ENCODE assay signal across 10 mouse cellular contexts in the genomic region with DNA sequence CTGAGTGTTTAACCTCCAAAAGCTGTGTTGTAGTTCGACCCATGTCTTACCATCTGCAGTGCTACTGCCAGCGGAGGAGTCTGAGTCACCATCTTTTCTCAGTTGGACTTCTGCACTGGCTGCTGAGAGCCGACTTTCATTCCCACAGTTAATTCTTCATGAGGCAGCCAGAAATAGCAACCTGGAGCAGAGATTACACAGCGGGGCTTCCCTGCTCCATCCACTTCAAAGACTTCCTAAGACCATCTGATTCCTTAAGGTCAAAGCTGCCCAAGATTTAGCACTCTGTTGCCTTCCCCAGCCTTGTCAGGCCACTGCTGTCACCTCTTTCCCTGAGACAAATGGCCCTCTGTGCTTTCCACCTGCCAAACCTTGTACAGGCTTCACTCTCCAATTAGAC. TPM values are rescaled to one million over a fixed set of nuclear protein-coding genes. Genes with fewer than 3 reads are reported as not detected.
DNase-seq lines count a peak whose midpoint lies in the region; ATAC-seq and TF ChIP-seq lines count a peak whose summit lies in the region.
"Had no signal": no experiment of that assay in that cellular context is flagged by ENCODE, and none has a peak within 500 bp of the region (broad histone marks: within the 10 kb centered on the region; RNA-seq: fewer than 3 reads in every experiment).

No protein-coding gene starts in this region.

- H3K36me3 ChIP-seq in forebrain, embryonic 10.5 days (replicated peaks): peaks cover 20% of the 10 kb centered on the region
- H3K36me3 ChIP-seq in forebrain, embryonic 12.5 days (replicated peaks): no peaks in the 10 kb centered on the region
- H3K36me3 ChIP-seq in stomach, postnatal 0 days (ENCODE audit: control insufficient read depth, insufficient read depth, low read length): no peaks in the 10 kb centered on the region

- no peak for TF ChIP-seq CTCF in stomach, postnatal 0 days (IDR thresholded peaks at IDR 0.05; ENCODE audit: low read depth)
- no peak for TF ChIP-seq CTCF in lung, adult 2 months (IDR thresholded peaks at IDR 0.05; ENCODE audit: insufficient read depth, low read length)

- H3K9me3 ChIP-seq in forebrain, embryonic 10.5 days: no peaks in the 10 kb centered on the region
- H3K9me3 ChIP-seq in forebrain, embryonic 12.5 days: no peaks in the 10 kb centered on the region
- no peaks in the 10 kb centered on the region for H3K9me3 ChIP-seq in stomach, postnatal 0 days (ENCODE audit: control insufficient read depth, low read length)

- H3K27me3 ChIP-seq in forebrain, embryonic 10.5 days (ENCODE audit: poor library complexity, severe bottlenecking): no peaks in the 10 kb centered on the region
- no peaks in the 10 kb centered on the region for H3K27me3 ChIP-seq in forebrain, embryonic 12.5 days
- H3K27me3 ChIP-seq in stomach, postnatal 0 days (ENCODE audit: control insufficient read depth, insufficient read depth, low read length): no peaks in the 10 kb centered on the region

- H3K9ac ChIP-seq in forebrain, embryonic 12.5 days: no peak overlapping the region
- H3K9ac ChIP-seq in stomach, postnatal 0 days (ENCODE audit: low read length): no peak overlapping the region

- ATAC-seq in forebrain, embryonic 12.5 days (ENCODE audit: low FRiP score): no peak
- ATAC-seq in stomach, postnatal 0 days (ENCODE audit: low FRiP score, low TSS enrichment): no peak

- H3K4me3 ChIP-seq in forebrain, embryonic 10.5 days: no peak overlapping the region
- no peak overlapping the region for H3K4me3 ChIP-seq in forebrain, embryonic 12.5 days (replicated peaks)
- H3K4me3 ChIP-seq in stomach, postnatal 0 days (ENCODE audit: low read depth, low read length): no peak overlapping the region
- H3K4me3 ChIP-seq in lung, adult 2 months (replicated peaks; ENCODE audit: extremely low read depth, low read depth, low read length): no peak overlapping the region

- 60% methylated on average over 4 of the region's 4 CpGs for WGBS in forebrain, embryonic 10.5 days
- WGBS in forebrain, embryonic 12.5 days: 63% methylated on average over 4 of the region's 4 CpGs
- 52% methylated on average over 4 of the region's 4 CpGs for WGBS in stomach, postnatal 0 days
- WGBS in lung, adult 2 months: 51% methylated on average over 4 of the region's 4 CpGs

- H3K4me2 ChIP-seq in forebrain, embryonic 12.5 days: no peak overlapping the region
- no peak overlapping the region for H3K4me2 ChIP-seq in stomach, postnatal 0 days (replicated peaks; ENCODE audit: low read depth)

- peaks cover 23% of the 10 kb centered on the region for H3K4me1 ChIP-seq in forebrain, embryonic 10.5 days
- peaks cover 6% of the 10 kb centered on the region for H3K4me1 ChIP-seq in forebrain, embryonic 12.5 days
- no peaks in the 10 kb centered on the region for H3K4me1 ChIP-seq in stomach, postnatal 0 days (replicated peaks; ENCODE audit: control insufficient read depth, insufficient read depth)
- H3K4me1 ChIP-seq in lung, adult 2 months (ENCODE audit: control insufficient read depth, insufficient read depth, low read length): no peaks in the 10 kb centered on the region; the same call in 1 of the 2 replicates

- no peak for DNase-seq in forebrain, embryonic 10.5 days (ENCODE audit: extremely low spot score, low spot score)
- peak; percentile 32 to 39 for DNase-seq in left cerebral cortex, adult 18-20 months (ENCODE audit: low spot score in 2 of 2)
- no peak for DNase-seq in left cerebral cortex, adult 11 months (ENCODE audit: low spot score)
- DNase-seq in forelimb bud, embryonic 11.5 days (ENCODE audit: low read depth, low spot score): peak; percentile 2
- DNase-seq in retina, embryonic 14.5 days (ENCODE audit: low spot score): peak; percentile 18
- DNase-seq in stomach, postnatal 0 days (ENCODE audit: low spot score): no peak
- DNase-seq in lung, adult 2 months: no peak
- DNase-seq: kidney, adult 8-10 months had no signal

- TF ChIP-seq POLR2A in lung, adult 2 months (IDR thresholded peaks at IDR 0.05; ENCODE audit: borderline replicate concordance, extremely low read depth, low read depth, low read length): no peak

- H3K27ac ChIP-seq in forebrain, embryonic 10.5 days: peak overlapping the region; percentile 22; the same call in 1 of the 2 replicates
- no peak overlapping the region for H3K27ac ChIP-seq in forebrain, embryonic 12.5 days
- H3K27ac ChIP-seq in stomach, postnatal 0 days (replicated peaks): no peak overlapping the region
- H3K27ac ChIP-seq: macrophage had no signal

- TF ChIP-seq EP300 in stomach, postnatal 0 days (optimal IDR thresholded peaks at IDR 0.05): no peak

RNA-seq across cellular contexts. Expression of a gene that starts 6.4 kb away (rescaled TPM):
- 18.1 and 20.0 TPM in 2 replicates for polyA plus RNA-seq in forebrain, embryonic 10.5 days (2016; fragmentation: Nextera tagmentation; extraction: Ambion mirVana)
- 25.4 and 25.6 TPM in 2 replicates for polyA plus RNA-seq in forebrain, embryonic 12.5 days (2016; fragmentation: Nextera tagmentation; extraction: Ambion mirVana)
- 10 to 100 TPM; 13.4 to 18.6 TPM for total RNA-seq in left cerebral cortex, adult 18-20 months (2021)
- polyA plus RNA-seq in stomach, postnatal 0 days (2015; fragmentation: Nextera tagmentation; extraction: Ambion mirVana): 4.8 and 6.5 TPM in 2 replicates
- 0.86 and 1.7 TPM in 2 replicates for polyA plus RNA-seq in lung, adult 2 months (2012; rRNA removed)

Comparison
In these comparisons a context has a peak if more than half of its experiments do, and no peak if none do; other contexts are left out.
1. DNase-seq: peak in left cerebral cortex, adult 18-20 months (2 of 2), forelimb bud, embryonic 11.5 days (single experiment) and retina, embryonic 14.5 days (single experiment); none in forebrain, embryonic 10.5 days (single experiment), left cerebral cortex, adult 11 months (single experiment), stomach, postnatal 0 days (single experiment) and lung, adult 2 months (single experiment).